Mouse (Mus musculus) forebrain, embryonic 13.5 days (tissue): ENCODE measurements around the gene Afap1. TPM values are rescaled to one million over a fixed set of nuclear protein-coding genes. Genes with fewer than 3 reads are reported as not detected.
A peak's percentile ranks its signal among the peaks of the same experiment; 100 is the strongest.

Experiments
- ATAC-seq: fragments of 200-750 bp; cut with Nextera tagmentation; 2 replicates; pipeline ENCODE4 v1.8.0; 2017
- H3K27ac ChIP-seq: fragments of 300-500 bp; sonication (generic); 2 replicates; pipeline ENCODE4 v1.5.1; 2015; ENCODE audit warnings: inconsistent platforms, mild to moderate bottlenecking, moderate library complexity
- H3K27me3 ChIP-seq: fragments of 300-500 bp; sonication (generic); 2 replicates; pipeline ENCODE4 v1.6.1; 2015; ENCODE audit warnings: mild to moderate bottlenecking, inconsistent platforms
- H3K36me3 ChIP-seq: fragments of 300-500 bp; sonication (generic); 2 replicates; pipeline ENCODE4 v1.6.1; 2015; ENCODE audit warnings: mild to moderate bottlenecking, inconsistent platforms; ENCODE audit not compliant: poor library complexity, severe bottlenecking
- H3K4me1 ChIP-seq: fragments of 300-500 bp; sonication (generic); 2 replicates; pipeline ENCODE4 v1.6.1; 2015; ENCODE audit warnings: inconsistent platforms
- H3K4me2 ChIP-seq: fragments of 300-500 bp; sonication (generic); 2 replicates; pipeline ENCODE4 v1.6.1; 2015; ENCODE audit warnings: inconsistent platforms, mild to moderate bottlenecking, moderate library complexity
- H3K4me3 ChIP-seq: fragments of 300-500 bp; sonication (generic); 2 replicates; pipeline ENCODE4 v1.5.1; 2015; ENCODE audit warnings: mild to moderate bottlenecking, inconsistent platforms
- H3K9ac ChIP-seq: fragments of 300-500 bp; sonication (generic); 2 replicates; pipeline ENCODE4 v1.6.1; 2015; ENCODE audit warnings: mild to moderate bottlenecking, inconsistent platforms
- H3K9me3 ChIP-seq: fragments of 300-500 bp; sonication (generic); replicated peaks from 2 replicates; pipeline ENCODE4 v1.6.1; 2016; ENCODE audit warnings: inconsistent platforms
- WGBS: fragments of 180-500 bp; shearing (Covaris S2); methylation state at CpG from one replicate; pipeline ENCODE4 v1.1.7; 2015; 5-methylcytosine and 5-hydroxymethylcytosine counted together
- polyA plus RNA-seq: library from polyadenylated mRNA; unstranded; fragments of >200 nt; fragmentation: Nextera tagmentation; extraction: Ambion mirVana; gene quantifications from 2 replicates; pipeline ENCODE4 v1.2.1, GENCODE M21; 2015

Gene Afap1
- polyA plus RNA-seq, 1 experiment from 2014 or later: 38.5 TPM

DNA sequence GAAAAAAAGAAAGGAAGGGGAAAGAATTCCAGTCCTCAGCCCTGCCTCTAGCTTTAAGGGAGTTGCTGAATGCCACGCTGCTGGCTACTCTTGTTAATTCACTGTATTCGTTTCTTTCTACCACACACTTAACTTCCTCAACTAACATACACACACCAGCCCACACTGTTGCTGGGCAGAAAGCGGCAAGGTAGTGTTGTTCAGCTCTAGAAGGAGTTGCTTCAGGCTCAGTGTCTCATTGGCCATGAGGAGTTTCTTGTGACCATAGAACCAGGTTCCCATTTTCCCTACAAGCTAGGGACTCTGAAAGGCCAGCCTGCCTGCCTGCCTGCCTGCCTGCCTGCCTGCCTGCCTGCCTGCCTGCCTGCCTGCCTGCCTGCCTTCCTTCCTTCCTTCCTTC, 5.9 kb downstream of the Afap1 start:
- Histone ChIP-seq H3K27me3 (no peaks in the 10 kb centered on the region), H3K4me1 (peaks cover 72% of the 10 kb centered on the region), H3K4me3 (no peak overlapping the region), H3K4me2 (no peak overlapping the region), H3K9me3 (no peaks in the 10 kb centered on the region), H3K36me3 (no peaks in the 10 kb centered on the region), H3K27ac (no peak overlapping the region), H3K9ac (no peak overlapping the region)
- WGBS: 81% methylated on average over 3 of the region's 3 CpGs
- no peak for ATAC-seq

DNA sequence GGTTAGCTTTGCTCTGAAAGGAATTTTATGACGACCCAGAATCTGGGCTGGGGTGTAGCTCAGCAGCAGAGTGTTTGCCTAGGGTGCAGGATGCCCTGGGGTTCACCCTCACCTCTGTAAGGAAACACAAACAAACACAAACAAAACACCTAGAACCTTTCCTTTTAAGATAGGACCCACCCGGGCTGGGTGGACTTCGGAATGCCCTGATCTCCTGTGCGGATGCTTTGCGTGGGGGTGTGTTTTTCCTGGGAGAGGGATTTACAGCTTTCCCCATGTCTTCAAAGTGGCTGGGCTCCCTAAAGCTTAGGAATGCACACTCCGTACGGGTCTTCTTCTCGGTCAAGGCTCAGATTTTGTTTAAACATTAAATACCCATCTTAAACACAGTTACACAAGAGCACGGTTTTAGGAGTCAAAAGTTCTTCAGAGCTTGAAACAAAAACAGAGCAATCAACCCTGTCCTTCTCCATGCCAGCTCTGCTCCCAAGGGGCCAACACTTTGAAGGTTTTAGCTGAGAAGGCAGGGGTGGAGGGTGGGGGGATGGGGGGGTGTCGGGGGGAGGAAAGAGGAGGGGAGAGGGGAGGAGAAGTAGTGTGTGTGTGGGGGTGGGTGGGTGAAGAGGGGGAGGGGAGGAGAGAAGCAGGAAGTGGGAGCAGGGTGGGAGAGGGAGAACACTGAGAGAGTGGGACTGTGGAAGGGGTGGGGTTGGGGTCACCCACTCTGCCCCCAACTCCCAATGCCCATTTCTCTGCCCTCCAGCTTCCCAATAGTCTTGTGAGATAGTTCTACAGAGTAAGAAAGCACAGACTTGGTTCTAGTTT, 7.5 kb downstream of the Afap1 start:
- Histone ChIP-seq H3K36me3 (no peaks in the 10 kb centered on the region), H3K27ac (no peak overlapping the region), H3K4me2 (no peak overlapping the region), H3K9ac (no peak overlapping the region; the same call in 1 of the 2 replicates), H3K4me1 (peaks cover 72% of the 10 kb centered on the region), H3K27me3 (no peaks in the 10 kb centered on the region), H3K9me3 (no peaks in the 10 kb centered on the region), H3K4me3 (no peak overlapping the region)
- ATAC-seq: no peak
- WGBS: 22% methylated on average over 10 of the region's 10 CpGs

DNA sequence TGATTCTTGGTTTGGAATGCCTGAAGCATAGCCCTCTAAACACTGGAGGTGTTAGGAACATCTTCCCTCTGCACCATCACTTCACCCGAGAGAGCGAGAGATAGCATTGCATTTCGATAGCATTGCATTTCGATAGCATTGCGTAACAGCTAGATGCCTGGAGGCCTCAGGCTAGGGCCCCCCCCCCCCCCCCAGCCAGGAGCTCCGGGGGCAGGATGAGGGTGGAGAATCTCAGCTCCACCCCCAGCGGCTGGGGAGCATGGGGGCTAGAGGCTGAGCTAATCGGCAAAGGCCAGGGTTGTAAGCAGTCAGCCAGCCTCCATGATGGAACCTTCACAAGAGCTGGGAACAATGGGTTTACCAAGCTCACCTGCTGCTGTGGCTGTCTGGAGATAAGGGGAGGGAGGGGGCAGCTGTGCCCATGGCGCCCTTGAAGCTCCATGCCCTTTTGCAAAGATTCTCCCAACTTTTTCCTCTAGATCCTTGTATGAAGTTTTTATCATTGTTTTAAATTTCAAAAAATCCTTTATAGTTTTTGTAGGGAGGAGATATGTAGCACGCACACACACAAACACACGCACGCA, 8.2 kb downstream of the Afap1 start:
- no peak overlapping the region for H3K4me3 ChIP-seq
- no peak overlapping the region for H3K4me2 ChIP-seq
- peaks cover 69% of the 10 kb centered on the region for H3K4me1 ChIP-seq
- no peaks in the 10 kb centered on the region for H3K36me3 ChIP-seq
- H3K9ac ChIP-seq: no peak overlapping the region
- no peak overlapping the region for H3K27ac ChIP-seq
- H3K27me3 ChIP-seq: no peaks in the 10 kb centered on the region
- 53% methylated on average over 11 of the region's 12 CpGs for WGBS
- H3K9me3 ChIP-seq: no peaks in the 10 kb centered on the region
- ATAC-seq: no peak

DNA sequence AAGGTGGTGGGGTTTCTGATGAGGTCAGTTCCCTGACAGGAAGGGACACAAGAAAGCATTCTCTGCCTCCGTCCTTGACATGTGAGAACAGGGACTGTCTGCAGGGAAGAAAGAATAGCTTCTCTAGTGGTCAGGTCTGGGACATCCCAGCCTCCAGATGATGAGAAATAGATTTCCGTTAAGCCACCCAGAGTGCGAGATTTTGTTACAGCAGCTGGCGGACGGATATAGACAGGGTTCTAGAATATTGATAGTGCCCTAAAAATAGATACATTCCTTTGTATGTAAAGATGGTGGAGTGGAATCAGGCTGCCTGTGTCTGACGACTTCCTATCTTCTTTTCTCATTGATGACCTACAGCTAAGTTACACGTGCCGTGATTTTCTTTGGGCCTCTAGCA, 10.3 kb downstream of the Afap1 start:
- Histone ChIP-seq H3K4me3 (no peak overlapping the region), H3K4me2 (no peak overlapping the region), H3K9ac (no peak overlapping the region), H3K36me3 (no peaks in the 10 kb centered on the region), H3K9me3 (no peaks in the 10 kb centered on the region), H3K27me3 (no peaks in the 10 kb centered on the region), H3K4me1 (peaks cover 67% of the 10 kb centered on the region), H3K27ac (no peak overlapping the region)
- no peak for ATAC-seq
- WGBS: 82% methylated on average over 8 of the region's 8 CpGs

DNA sequence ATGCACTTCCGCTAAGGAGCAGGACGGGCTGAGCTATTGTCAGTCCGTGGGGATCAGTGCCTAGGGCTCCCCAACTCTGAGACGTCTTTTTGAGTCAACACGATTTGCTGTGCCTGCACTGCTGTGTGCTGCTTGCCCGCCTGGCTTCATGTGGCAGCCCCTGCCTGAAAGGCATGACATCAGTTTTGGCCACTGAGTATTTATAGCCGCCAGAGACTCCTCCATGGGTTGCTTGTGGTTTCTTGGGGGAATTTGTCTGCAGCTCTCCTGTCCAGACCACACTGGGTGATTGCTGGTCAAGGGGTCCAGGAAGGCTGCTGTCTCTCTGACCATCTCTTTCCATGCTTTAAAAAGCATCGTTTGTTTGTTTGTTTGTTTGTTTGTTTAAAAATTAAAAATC, 12.2 kb downstream of the Afap1 start:
- ATAC-seq: no peak
- no peak overlapping the region for H3K27ac ChIP-seq
- no peaks in the 10 kb centered on the region for H3K36me3 ChIP-seq
- WGBS: 59% methylated on average over 8 of the region's 8 CpGs
- no peak overlapping the region for H3K4me2 ChIP-seq
- H3K4me1 ChIP-seq: peaks cover 72% of the 10 kb centered on the region
- H3K9ac ChIP-seq: no peak overlapping the region
- no peak overlapping the region for H3K4me3 ChIP-seq
- no peaks in the 10 kb centered on the region for H3K27me3 ChIP-seq
- no peaks in the 10 kb centered on the region for H3K9me3 ChIP-seq

DNA sequence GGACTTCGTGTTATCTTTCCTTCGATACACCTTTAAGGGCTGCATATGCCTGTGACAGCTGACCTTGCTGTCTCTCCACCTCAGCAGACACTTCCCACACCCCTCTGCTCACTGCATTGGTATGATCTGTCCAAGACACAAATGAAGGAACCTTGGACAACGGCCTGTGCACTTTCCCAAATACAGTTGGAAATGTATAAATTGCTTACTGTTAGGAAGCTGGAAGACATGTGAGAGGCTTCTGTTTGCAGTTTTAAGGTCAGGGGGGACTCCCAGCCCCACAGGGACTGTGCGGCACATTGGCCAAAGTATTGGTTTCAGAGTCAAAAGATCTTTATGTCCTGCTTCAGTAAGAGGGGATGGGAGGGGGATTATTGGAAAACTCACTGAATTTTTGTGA, 14.0 kb downstream of the Afap1 start:
- no peak overlapping the region for H3K9ac ChIP-seq
- 92% methylated on average over 4 of the region's 4 CpGs for WGBS
- no peak overlapping the region for H3K4me2 ChIP-seq
- no peaks in the 10 kb centered on the region for H3K27me3 ChIP-seq
- no peak overlapping the region for H3K27ac ChIP-seq
- ATAC-seq: no peak
- H3K4me3 ChIP-seq: no peak overlapping the region
- H3K36me3 ChIP-seq: no peaks in the 10 kb centered on the region
- 0 out of 2 replicates have a peak, but pooled peaks cover under 1% of the 10 kb centered on the region for H3K9me3 ChIP-seq
- H3K4me1 ChIP-seq: peaks cover 61% of the 10 kb centered on the region

DNA sequence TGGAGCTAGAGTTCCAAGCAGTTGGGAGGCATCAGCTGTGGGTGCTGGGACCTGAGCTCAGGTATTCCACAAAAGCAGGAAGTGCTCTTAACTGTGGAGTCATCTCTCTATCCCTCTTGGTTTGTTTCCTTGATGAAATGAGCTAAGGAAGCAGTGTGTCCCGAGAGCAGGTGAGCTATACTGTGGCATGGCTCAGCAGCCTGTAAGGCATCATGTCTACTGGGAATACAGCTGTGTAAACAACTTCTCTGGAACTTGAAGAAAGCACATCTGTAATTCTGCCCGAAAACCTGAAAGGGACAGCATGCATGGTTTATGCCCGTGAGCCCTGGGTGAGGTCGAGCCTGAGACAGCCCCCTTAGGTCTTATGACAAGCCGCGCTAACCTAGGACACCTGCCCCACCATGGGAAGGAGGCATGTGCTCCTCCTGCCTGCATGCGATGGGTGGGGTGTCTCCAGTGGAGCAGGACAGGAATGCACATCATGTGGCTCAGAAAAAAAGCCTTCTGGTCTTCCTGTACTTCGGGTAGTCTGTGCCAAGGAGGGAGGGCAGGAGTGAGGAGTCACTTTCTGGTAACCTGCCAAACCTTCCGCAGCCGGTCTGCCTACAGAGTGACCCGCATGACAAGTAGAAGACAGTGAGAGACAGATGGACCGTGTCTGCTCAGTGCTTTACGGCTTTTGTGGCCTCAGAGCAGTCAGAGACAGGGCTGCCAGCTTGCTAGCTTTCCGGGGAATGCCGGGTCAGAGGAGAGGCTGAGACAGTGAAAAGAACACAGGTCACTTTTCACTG, 14.7 kb downstream of the Afap1 start:
- no peak overlapping the region for H3K4me3 ChIP-seq
- 0 out of 2 replicates have a peak, but pooled peaks cover 2% of the 10 kb centered on the region for H3K9me3 ChIP-seq
- H3K4me2 ChIP-seq: no peak overlapping the region; the same call in 1 of the 2 replicates
- 36% methylated on average over 15 of the region's 15 CpGs for WGBS
- H3K4me1 ChIP-seq: peaks cover 61% of the 10 kb centered on the region
- H3K27me3 ChIP-seq: no peaks in the 10 kb centered on the region
- no peaks in the 10 kb centered on the region for H3K36me3 ChIP-seq
- peak overlapping the region; percentile 68 for H3K27ac ChIP-seq
- H3K9ac ChIP-seq: peak overlapping the region; percentile 30; the same call in 1 of the 2 replicates
- peak; percentile 84 for ATAC-seq

DNA sequence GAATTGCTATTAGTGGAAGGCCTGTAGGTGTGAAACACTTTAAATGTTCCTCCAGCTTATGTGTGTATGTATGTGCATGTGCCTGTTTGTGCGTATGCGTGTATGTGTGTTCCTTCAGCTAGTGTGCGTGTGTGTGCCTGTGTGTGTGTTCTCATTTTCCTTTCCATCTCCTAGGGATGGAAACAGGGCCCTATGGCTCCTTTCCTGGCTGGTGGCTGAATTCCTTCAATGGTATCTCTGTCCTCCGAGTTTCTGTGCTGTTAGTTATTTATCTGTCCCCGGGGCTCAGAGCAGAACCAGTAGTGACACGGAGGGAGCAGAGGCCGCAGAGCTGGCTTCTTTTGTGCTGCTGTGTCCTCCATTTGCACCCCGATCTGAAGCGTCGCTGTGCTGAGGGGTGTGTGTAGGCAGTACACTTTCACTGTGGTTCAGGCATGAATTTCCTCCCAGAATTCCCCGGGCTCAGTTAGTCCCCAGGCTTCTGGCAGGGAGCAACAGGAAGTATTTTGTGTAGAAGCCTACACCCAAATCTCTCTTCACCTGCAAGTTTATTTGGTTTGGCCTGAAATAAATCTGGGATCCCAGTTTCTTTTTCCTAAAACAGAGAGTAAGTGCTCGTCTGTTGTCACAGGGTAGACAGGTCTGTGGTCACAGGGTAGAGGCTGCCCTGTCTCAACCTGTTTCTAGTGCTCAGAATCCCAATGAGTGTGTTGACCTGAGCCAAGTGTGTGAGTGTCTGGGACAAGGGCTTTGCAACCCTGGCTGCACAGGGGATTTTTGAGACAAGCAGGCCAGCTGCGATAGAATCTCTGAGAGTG, 15.7 kb downstream of the Afap1 start:
- Histone ChIP-seq H3K27ac (peak overlapping the region; percentile 68), H3K4me3 (no peak overlapping the region), H3K9me3 (0 out of 2 replicates have a peak, but pooled peaks cover 2% of the 10 kb centered on the region), H3K4me2 (no peak overlapping the region; the same call in 1 of the 2 replicates), H3K9ac (peak overlapping the region; percentile 30), H3K27me3 (no peaks in the 10 kb centered on the region), H3K4me1 (peaks cover 58% of the 10 kb centered on the region), H3K36me3 (no peaks in the 10 kb centered on the region)
- WGBS: 86% methylated on average over 13 of the region's 13 CpGs
- no peak for ATAC-seq

DNA sequence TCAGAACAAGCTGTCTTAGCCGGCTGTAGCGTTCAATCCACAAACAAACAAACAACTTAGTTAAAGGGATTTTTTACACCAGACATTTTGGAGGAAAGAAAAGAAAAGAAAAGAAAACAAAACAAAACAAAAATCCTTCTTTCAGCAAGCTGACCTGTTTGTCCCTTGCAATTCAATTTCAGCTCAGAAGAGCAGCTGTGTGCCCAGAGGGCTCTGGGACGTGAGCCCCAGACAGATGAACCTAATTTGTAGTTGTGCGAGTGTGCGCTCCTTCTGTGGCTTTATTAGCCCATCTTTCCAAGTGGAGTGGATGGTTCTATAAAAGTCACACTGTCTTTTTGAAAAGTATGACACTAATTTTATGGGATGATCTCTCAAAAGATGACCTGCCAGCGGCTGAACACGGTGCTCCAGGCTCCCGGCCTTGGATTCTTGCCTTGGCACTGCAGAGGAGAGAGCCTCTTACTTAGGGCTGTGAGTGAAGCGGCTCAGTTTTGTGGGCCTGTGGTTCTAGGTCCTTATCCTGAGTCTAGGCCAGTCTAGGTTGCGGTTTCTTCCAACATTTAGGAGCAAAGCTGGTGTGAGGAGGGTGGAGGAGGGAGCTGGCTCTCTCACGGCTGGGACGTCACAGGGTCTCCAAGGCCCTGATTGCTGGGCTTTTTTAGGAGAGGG, 22.6 kb downstream of the Afap1 start:
- H3K27me3 ChIP-seq: no peaks in the 10 kb centered on the region
- no peak for ATAC-seq
- H3K4me2 ChIP-seq: no peak overlapping the region
- no peak overlapping the region for H3K4me3 ChIP-seq
- WGBS: 73% methylated on average over 12 of the region's 12 CpGs
- no peak overlapping the region for H3K9ac ChIP-seq
- H3K36me3 ChIP-seq: no peaks in the 10 kb centered on the region
- 0 out of 2 replicates have a peak, but pooled peaks cover 2% of the 10 kb centered on the region for H3K9me3 ChIP-seq
- H3K27ac ChIP-seq: peak overlapping the region; percentile 41; the same call in 1 of the 2 replicates
- H3K4me1 ChIP-seq: peaks cover 54% of the 10 kb centered on the region

DNA sequence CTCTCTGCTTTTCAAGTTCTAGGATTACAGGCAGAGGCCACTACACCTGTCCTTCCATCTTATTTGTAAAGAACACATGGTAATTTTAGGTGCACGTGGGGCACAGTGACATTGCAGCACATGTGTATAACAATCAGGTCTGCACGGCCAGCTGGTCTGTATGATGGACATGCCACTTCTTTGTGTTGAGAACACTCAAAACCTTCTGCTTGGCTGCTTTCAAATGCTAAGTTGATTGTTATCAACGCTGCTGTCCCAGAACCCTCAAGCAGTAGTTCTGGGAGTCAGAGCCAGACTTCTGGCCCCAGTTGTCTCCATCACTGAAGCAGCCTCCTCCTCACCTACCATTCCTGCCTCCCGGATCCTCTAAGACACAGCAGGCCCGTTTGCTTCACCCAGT, 23.5 kb downstream of the Afap1 start:
- 47% methylated on average over 5 of the region's 5 CpGs for WGBS
- peaks cover 62% of the 10 kb centered on the region for H3K4me1 ChIP-seq
- H3K27me3 ChIP-seq: no peaks in the 10 kb centered on the region
- H3K9me3 ChIP-seq: 0 out of 2 replicates have a peak, but pooled peaks cover 2% of the 10 kb centered on the region
- H3K4me2 ChIP-seq: no peak overlapping the region
- H3K27ac ChIP-seq: no peak overlapping the region
- H3K9ac ChIP-seq: no peak overlapping the region
- H3K36me3 ChIP-seq: no peaks in the 10 kb centered on the region
- no peak overlapping the region for H3K4me3 ChIP-seq
- ATAC-seq: no peak

DNA sequence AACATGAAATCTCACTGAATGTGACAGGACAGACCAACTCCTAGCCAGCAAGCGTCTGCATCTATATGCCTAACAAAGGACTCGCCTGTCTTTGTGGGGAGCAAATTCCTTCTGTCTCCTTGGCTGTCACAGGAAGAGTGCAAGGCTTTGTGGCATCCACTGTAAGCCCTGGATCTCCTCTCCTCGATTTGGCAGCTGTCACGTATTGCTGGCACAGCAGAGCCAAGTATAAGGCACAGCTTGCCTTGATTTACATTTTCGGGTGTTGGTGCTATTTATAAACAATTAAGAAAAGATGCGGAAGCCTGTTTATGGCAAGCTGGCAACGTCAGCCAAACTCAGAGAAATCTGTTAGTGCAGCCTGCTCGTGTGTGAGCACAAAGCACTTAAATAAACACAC, 25.3 kb downstream of the Afap1 start:
- H3K9ac ChIP-seq: no peak overlapping the region

More for the DNA sequence above, 25.3 kb downstream of the Afap1 start:
- Histone ChIP-seq H3K9me3 (no peaks in the 10 kb centered on the region), H3K27ac (peak overlapping the region; percentile 95), H3K36me3 (no peaks in the 10 kb centered on the region), H3K4me1 (peaks cover 79% of the 10 kb centered on the region), H3K4me2 (no peak overlapping the region), H3K4me3 (no peak overlapping the region), H3K27me3 (no peaks in the 10 kb centered on the region)
- 18% methylated on average over 8 of the region's 8 CpGs for WGBS
- ATAC-seq: peak; percentile 91
